Mouse (Mus musculus) neutrophil, adult 65 days (primary cell): ENCODE results near the gene Pcolce2. TPM values are rescaled to one million over a fixed set of nuclear protein-coding genes. Genes with fewer than 3 reads are reported as not detected.

Source experiments
- total RNA-seq: library from RNA; stranded (reverse); gene quantifications from 2 replicates; pipeline ENCODE4 v1.2.4, GENCODE M21; 2023

The Pcolce2 gene
- not detected in 2 replicates for total RNA-seq

DNA sequence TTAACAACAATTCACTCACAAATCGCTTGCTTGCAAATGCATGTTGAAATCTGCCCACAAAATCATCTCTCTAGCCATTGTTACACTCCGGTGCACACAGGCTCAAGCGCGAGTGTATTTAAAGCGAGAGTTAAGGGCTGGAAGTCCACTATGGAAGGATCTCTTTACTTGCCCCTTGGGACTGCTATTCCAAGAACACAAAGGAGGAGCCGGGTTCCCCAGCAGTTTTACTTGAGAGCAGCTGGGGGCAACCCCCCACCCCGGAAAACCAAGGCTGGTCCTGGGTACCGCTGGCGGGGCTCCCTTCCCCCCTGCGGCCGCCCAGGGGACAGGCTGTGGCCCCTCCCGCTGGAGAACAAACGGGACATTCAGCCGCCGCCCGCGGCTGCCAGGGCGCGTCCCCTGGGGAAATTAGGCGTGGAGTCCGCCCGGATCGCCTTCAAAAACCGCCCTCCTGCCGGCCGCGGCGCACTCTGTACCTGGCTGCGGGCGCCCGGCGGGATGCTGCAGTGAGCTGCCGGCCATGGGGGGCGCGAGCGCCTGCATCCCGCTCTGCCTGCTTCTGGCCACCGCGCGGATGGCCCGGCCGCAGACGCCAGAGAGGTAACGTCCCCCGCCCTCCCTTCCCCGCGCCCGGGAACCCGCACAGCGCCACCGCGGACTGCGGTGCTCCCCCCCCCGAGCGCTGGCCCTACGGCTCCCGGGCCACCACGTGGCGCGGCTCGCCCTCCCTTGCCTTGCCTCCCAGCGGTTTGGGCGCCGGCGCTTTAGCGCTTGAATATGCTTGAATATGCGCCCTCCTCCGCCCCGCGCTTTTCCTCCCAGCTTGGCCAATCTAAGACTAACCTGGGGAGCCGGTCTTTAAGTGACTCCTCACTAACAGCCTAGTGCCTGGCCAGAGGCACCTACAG, at the start of gene Pcolce2:
Pcolce2 (plus strand) TSS at position 331 of the 911 bp plus-strand sequence.

Other genes starting within 250 kb of the Pcolce2 start
- 0.06 TPM in 1 of 2 replicates, not detected in the other for gene Chst2, start 230.9 kb upstream of the Pcolce2 start, total RNA-seq
- 52.1 and 65.1 TPM in 2 replicates for gene U2surp, start 125.6 kb upstream of the Pcolce2 start, total RNA-seq
- gene Paqr9, start 77.9 kb upstream of the Pcolce2 start, total RNA-seq, result 0.38 and 0.57 TPM in 2 replicates
- gene Trpc1, start 112.8 kb downstream of the Pcolce2 start, total RNA-seq, result 0.25 and 0.60 TPM in 2 replicates
- 0.23 and 0.28 TPM in 2 replicates for gene Pls1, start 207.7 kb downstream of the Pcolce2 start, total RNA-seq
- gene Atr, start 220.0 kb downstream of the Pcolce2 start, total RNA-seq, result 6.4 and 8.5 TPM in 2 replicates